Mouse (Mus musculus): ENCODE data around the gene Trp53i13.
"Not testable (repeated sequence)": the region's sequence is repeated elsewhere in the genome, so short reads cannot be mapped to it uniquely, and the experiment has no call there.

Trp53i13 gene

DNA sequence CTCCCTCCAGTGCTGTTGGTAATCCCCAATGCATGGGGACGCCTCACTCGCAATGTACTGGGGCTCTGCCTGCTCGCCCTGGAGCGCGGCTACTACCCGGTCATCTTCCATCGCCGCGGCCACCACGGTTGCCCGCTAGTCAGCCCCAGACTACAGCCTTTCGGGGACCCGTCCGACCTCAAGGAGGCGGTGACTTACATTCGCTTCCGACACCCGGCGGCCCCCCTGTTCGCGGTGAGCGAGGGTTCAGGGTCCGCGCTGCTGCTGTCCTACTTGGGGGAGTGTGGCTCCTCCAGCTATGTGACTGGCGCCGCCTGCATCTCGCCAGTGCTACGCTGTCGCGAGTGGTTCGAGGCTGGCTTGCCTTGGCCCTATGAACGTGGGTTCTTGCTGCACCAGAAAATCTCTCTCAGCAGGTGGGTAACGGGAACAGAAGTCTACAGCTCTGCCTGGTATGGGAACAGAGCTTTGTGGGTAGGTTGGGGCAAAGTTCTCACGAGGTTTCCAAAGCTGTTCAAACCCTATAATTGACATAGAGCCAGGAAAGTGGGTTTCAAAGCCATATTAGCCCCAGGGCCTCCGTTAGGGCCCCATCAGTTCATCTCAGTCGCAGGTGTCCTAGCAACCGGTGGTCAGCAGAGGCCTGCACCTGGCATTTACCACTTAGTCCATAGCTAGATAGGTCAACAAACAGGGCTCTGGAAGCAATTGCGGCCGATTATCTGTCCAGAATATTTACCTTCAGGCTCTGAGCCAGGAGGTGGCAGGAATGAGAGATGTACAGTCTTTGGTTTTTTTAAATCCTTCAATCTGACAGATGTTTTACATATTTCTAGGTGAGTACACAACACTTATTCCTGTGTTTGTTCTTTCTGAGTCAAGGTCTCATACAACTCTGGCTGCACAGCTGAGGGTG is at the start of gene Trp53i13:
TSS of gene Trp53i13 (minus strand) at position 344 of the 916 bp plus-strand sequence.
- peak; percentile 26 for DNase-seq

DNA sequence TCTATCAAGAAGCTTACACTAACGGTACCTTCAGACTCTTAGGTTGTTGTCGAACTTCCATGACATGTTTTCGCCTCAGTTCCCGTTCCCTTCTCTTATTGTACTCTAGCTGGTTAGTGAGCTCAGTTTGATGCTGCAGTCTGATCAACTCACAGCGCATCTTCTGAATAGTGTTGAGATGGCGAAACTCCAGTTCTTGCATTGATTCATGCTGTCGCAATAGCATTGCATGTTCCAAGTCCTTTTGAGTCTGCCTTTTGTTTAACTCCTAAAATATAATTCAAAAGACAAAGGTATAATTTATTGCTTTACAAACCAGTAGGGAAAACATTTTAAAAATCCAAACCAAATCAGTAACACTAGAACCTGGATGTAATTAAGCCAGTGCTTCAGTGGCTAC is 29.5 kb upstream of the Trp53i13 start:
- DNase-seq: no peak

DNA sequence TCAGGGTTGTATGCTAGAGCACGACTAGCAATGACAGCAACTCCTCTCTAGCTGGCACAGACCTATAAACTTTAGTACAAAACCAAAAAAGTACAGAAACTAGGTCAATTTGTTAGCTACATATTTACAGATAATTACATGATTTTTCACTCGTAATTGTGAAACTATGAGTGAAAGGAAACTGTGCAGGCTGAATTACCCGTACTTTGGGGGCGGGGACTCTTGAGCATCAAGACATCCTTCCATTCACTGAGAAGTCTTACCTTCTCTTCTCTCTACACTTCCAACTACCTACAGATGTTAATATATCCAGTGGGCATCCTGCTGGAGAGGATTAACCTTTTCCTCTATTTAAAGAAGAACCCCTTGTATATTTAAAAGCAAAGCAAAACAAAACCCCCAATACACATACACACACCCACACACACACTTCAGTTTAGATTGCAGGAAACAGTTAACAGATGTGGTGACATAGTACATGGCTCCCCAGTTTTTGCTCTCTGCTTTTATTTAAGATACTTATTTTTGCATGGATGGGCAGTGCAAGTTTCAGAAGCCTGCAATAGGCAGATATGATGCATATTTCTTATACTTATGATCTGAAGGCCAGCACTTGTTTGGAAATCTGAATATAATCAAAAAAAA is 16.5 kb upstream of the Trp53i13 start:
- DNase-seq: no peak

DNA sequence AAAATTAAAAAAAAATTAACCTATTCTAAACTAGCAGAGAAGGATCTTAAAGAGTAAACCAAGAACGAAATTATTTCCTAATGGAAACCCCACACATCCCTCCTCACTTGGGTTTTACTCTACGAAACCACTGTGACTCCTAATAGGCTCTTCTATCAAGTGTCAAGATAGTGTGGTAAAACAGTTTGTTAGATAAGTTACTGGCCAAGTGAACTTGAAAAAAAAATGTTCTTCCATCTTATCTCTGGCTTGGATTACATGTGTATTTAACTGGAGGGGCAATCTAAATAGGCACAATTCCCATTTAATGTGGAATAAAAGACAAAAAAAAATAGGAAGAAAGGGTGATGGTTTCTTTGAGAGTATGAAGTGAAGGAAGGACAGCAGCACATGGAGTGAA is 15.1 kb upstream of the Trp53i13 start:
- no peak for DNase-seq

DNA sequence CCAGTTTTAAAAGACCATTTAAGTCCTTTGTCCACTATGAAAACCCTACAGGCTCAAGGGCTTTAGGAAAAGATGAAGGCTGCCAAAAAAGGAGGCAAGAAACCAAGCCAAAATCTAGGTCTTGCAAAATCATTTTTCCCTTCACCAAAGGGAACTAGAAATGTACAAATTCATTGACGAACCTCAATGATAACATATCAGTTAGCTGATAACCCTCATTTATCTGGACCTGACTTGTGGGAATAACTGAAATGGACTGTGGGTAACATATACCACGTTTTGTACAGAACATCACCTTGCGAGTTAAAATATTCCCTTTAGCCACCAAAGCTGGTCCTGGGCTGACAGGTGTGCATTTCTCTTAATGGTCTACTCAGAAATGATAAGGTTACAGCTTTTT is 13.9 kb upstream of the Trp53i13 start:
- DNase-seq: no peak

DNA sequence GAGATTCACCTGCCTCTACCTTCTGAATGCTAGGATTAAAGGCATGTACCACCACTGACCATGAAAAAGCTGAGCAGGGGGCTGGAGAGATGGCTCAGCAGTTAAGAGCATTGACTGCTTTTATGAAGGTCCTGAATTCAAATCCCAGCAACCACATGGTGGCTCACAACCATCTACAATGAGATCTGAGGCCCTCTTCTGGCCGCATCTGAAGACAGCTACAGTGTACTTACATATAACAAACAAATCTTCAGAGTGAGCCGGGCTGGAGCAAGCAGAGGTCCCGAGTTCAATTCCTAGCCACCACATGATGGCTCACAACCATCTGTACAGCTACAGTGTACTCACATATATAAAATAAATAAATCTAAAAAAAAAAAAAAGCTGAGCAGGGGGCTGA is 12.6 kb upstream of the Trp53i13 start:
- not testable (repeated sequence) for DNase-seq

DNA sequence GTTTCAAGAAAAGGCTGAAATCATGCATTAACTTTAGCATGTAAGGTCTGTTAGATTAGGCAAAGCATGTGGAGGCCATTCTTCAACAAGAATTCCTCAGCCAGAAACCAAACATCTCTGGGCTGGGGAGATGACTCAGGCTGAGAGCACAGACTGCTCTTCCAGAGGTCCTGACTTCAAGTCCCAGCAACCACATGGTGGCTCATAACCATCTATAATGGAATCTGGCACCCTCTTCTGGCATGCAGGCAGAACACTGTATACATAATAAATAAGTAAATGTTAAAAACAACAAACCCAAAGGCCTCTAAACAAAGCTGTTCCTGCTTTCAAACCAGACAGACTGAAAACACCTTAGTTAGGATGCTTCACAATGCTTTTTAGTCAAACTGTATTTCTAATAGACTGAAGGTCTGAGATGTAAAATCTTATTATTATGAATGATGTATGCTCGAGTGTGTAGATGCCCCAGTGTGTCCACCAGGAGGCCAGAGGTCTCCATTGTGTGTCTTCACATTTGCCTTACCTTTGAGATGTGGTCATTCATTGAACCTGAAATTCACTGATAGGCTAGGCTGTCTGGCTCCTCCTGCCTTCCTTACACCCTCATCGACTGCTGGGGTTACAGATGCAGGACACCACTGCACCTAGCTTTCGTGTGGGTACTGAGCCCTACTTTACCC is 10.2 kb upstream of the Trp53i13 start:
- DNase-seq: no peak

DNA sequence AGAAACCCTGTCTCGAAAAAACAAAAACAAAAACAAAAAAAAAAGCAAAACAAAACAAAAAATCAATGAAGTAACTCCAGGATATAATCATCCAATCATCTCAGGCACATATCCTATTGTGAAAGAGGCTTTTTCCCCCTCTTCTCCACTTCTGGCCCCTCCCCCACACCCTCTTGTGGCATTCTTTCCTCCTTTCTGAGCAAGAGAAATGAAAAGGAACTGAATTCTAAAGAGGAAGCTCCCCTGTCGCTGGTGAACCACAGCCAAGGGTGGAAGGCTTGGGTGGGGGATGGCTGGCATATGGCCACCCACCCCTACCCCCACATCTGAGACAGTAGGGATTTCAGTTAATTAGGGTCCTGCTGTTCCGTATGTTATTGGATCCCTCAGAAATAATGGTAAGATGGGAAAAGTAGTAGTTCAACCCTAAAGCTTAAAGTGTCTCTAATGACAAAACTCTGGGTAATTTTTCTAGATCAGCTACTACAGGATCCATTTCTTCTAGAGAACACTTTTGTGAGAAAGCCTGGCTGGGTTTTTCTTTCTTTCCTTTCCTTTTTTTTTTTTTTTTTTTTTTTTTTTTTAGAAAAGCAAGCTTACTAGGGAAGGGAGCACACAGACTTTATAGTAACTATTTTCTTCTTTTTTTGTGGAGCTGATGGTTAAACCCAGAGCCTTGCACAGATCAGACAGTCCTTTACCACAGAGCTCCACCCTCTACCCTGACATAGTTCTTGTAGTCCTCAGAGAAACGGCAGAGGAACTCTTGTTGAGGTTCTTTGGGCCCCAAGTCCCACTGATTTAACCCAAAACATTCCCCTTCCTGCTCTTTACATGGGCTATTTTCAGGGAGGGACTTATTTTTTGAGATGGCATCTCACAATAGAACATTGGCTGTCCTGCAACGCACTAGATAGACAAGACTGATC is 5.1 kb upstream of the Trp53i13 start:
- DNase-seq: no peak

DNA sequence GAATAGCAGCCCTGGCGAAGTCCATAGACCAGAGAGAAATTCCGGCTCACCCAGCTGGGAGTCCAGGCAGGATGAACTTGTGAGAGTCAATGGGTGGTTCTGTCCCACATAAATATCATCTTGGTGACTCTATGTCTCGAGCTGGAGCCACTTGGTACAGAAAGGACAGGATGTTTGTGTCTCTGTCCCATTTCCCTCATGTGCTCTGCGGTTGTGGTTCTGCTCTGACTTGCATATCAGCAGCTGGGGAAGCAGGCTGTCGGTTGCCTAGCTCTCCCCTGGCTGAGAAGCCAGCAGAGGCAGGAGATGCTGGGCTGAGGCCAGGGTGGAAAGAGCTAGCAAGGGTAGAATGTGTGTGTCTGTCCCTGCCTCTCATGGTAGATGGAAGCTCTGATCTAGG is 3.3 kb upstream of the Trp53i13 start, which contains the start of gene Gm10392:
TSS of gene Gm10392 (minus strand) at position 156 of the 400 bp plus-strand sequence.
- peak; percentile 27 for DNase-seq

DNA sequence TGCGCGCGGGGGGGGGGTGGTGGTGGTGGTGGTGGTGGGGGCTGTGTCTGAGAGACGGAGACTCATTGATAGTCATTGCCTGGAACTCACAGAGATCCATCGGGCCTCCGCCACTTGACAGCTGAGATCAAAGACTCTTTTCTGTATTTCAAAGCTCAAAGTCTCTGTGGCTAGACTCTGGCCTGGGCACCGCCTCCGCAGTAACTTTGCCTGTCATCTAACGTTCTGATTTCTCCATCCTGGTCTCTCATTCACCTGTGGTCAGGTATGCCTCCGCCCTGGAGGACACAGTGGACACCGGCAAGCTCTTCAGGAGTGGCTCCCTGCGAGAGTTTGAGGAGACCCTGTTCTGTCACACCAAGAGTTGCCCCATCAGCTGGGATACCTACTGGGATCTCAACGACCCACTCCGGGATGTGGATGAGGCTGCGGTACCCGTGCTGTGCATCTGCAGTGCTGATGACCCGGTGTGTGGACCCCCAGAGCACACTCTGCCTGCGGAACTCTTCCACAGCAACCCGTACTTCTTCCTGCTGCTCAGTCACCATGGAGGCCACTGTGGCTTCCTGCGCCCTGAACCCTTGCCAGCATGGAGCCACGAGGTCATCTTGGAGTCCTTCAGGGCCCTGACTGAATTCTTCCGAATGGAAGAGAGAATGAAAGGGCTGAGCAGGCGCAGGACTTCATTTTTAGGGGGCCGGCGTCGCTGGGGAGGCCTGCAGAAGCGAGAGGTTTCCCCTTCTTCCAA is 2.4 kb upstream of the Trp53i13 start:
- no peak for DNase-seq

DNA sequence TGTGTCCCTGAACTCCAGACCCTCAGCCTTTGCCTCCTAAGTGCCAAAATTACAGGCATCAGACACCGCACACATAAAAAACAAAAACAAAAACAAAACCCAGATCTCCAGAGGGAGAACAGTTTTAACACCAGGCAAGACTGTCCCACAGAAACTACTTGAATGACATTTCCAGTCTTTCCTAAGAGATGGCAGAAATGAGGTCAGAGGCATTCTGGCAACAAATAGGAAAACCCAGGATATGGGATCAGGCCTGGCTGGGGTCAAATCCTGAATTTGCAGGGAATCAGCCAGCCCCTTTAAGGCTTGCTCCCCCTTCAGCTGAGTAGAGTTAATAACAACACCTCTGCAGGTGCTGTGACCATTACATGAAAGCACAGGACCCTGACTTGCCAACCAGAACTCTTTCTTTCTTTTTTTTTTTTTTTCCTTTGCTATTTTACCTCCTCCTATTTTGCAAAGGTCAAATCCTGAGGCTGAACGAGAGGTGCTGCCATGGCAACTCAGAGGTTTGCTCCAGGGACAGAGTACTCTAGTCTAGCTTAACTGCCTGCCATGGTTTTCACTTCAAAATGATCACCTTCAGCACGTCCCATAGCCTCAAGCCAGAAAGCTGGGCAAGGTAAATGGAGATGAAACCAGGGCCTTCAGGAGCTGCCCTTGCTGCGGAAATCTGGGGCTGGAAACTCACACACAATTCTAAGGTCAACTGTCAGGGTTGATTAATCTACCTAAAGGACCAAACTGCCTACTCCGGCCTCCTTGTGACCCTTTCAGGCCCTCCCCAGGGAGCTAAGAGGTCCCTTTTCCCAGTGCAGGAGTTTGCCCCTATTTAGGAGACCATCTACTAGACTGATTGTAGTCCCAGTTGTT is 1.0 kb upstream of the Trp53i13 start:
- DNase-seq: peak; percentile 23

DNA sequence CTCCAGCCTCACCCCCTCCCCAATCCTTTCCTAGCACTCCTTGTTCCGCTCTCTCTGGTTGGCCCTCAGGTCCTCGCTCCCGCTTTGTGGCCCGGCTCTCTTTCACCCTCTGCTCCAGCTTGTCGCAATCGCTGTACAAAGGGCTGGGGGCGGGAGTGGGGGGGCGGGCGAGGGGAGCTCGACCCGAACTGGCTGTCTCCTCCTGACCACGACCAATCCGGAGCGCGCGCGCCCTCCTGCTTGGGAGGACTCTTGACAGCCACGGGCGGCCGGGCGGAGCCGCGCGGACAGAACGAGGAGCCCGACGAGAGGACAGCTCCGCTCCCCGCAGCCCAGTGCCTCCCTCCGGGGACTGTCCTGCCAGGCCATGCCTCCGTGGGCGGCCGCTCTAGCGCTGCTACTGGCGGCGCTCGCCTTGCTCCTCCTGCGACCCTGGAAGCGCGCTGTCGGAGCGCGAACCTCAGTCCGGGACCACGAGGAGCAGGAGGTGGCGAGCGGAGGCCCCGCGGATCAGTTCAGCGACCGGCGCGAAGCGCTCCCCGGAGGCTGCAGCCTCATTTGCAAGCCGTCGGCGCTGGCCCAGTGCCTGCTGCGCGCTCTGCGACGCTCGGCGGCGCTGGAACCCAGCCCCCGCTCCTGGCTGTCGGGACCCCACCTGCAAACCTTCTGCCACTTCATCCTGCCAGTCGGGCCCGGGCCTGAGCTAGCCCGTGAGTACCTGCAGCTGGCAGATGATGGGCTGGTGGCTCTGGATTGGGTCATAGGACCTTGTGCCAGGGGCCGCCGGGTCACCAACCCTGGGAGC is 746 bp downstream of the Trp53i13 start, which contains the start of gene Abhd15:
TSS of gene Abhd15 (plus strand) at position 290 of the 805 bp plus-strand sequence.
- peak; percentile 79 for DNase-seq

DNA sequence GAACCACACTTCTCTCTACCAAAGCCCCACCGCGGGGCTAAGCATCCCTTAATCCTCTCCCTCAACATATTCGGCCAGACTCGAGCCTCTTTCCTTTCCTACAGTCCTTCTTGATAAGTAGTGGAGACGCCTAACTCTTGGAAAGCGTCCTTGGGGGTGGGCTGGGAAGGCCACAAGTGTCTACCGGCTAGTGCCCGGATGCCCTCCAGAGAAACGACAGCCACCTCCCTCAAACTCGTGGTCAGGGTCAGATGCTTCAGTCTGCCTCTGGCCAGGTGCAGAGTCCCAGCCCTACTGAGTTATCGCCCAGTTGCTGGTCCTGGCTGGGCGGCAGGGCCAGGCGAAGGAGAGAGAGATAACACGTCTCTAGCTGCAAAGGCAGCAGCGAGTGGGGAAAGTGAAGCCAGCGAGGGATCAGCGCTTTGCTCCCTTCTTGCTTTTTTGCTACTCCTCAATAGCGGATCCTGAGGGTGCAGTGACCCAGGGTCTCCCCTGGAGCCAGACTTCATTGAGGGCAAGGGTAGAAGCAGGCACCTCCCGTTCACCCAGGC is 1.4 kb downstream of the Trp53i13 start:
- peak; percentile 22 for DNase-seq

DNA sequence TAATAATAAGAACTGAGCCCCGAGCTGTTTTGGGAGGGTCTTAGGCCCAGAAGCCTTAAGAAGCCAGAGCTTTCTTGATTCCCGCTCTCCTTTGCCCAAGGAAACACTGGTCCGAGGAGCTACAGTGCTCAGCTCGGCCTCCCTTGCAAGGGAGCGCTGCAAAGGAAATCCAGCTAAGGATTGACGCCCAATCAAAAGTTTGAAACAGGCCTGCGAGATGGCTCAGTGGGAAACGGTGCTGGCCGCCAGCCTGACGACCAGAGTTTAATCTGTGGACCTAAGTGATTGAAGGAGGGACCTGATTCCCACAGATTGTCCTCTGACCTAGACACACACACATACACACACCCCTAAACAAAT is 2.0 kb downstream of the Trp53i13 start:
- peak; percentile 27 for DNase-seq

DNA sequence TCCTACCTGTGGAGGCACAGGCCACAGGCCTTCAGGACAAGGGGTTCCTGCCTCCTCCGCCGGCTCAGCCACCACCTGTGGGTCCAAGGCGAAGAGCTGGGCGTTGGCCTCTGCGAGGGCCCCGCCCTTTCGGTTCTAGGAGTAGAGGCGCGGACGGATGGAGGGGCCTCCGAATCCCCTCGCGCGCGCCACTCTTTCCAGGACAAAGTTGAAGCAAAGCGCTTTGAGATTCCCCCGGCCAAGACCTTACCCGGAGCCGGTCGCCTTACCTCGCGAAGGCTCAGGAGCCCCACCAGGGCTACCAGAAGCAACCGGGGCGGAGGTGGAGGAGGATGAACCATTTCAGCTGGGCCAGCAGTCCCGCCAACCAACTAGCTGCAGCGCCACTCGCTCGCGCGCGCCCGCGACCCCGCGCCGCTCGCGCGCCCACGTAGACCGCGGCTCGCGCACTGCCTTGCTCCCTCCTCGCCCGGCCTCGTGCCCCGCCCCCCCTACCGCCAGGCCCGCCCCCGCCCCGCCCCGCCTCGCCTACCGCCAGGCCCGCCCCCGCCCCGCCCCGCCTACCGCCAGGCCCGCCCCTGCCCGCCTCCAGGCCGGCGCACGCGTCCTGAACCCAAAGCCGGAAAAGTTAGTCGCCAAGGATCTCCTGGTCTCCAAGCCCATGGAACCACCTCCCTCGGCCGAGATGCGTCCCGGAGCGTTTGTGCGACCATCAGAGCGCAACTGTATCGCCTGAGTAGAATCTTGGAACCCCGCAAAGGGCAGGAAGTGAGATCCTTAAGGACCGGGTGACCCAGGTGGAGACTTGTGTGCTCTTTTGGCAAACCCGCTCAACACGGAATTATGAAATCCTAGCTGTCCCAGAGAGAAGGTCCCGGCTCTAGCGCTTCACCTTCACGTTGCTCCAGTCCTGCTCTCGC is 2.6 kb downstream of the Trp53i13 start:
- DNase-seq: peak; percentile 86

DNA sequence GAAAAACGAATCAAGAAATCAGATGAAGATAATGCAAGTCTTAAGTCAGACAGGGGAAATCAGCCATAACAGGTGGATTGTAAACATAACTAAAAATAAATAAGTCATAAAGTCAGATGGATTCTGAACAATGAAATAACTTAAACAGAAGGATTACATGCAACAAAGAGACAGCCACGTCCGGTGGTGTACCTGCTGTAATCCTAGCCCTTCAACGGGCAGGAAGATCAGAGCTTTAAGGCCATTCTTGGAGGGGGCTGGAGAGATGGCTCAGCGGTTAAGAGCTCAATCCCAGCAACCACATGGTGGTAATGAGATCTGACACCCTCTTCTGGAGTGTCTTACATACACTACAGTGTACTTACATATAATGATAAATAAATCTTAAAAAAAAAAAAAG is 4.4 kb downstream of the Trp53i13 start:
- no peak for DNase-seq

DNA sequence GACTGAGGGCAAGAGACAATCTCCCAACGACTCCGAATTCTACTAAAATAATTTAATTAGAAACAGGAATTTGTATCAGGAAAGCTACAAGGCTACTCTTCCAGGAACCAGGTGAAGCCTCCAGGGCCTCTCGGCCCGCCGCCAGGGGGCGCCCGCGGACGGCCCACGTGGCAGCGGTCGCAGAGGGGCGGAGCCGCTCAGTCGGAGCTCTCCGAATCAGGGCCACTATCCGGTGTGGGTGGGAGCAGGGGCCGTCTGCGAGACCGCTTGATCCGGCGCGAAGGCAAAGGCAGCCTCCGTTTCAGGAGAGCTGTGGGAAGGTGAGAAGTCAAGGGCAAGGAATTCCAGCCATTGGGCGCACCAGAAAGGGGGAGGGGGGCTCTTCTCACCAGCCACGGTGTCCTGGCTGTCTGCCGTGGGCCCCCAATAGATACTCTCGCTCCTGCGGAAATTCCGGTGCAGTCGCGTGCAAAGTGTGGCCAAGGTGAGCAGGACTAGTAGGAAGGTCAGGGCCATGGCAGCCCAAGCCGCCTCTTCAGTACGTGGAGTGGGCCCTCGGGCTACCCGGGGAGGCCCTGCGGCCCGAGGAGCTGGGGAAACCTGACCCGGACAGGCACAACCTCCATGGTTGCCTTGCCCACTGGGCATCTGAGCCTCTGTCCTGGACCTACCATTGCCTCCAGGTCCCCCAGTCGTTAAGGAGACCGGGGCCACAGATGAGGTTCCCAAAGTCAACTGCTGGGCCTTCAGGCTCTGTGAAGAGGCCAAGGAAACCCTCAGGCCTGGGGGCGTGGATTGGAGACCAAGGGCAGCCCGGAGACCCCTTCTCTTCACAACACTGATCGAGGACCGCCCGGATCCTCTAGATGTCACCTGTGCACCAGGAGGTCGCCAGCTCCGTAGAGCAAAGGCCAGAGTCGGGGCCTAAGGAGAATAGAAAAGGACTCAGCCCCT is 7.4 kb downstream of the Trp53i13 start:
- DNase-seq: peak; percentile 83
